Mouse (Mus musculus) thymus, adult 2 months (tissue): ENCODE measurements around the gene Zscan22. TPM values are rescaled to one million over a fixed set of nuclear protein-coding genes. Genes with fewer than 3 reads are reported as not detected.
"Not testable (repeated sequence)": the region's sequence is repeated elsewhere in the genome, so short reads cannot be mapped to it uniquely, and the experiment has no call there.

Experiments
- DNase-seq: peaks from one replicate; pipeline ENCODE4 v3.0.0; 2021
- H3K27ac ChIP-seq: fragments of 200-500 bp; 2 replicates; pipeline ENCODE4 v1.5.1; 2012; ENCODE audit warnings: low read length, control low read depth; ENCODE audit not compliant: control insufficient read depth, insufficient read depth
- H3K27me3 ChIP-seq: fragments of 200-500 bp; 2 replicates; pipeline ENCODE4 v1.6.1; 2012; ENCODE audit warnings: mild to moderate bottlenecking, low read length, moderate library complexity, mixed read lengths; ENCODE audit not compliant: control insufficient read depth, insufficient read depth
- H3K36me3 ChIP-seq: fragments of 200-500 bp; 2 replicates; pipeline ENCODE4 v1.6.1; 2012; ENCODE audit warnings: mild to moderate bottlenecking, low read length, moderate library complexity; ENCODE audit not compliant: control insufficient read depth, insufficient read depth
- H3K4me1 ChIP-seq: fragments of 200-500 bp; replicated peaks from 2 replicates; pipeline ENCODE4 v1.6.1; 2012; ENCODE audit warnings: low read length; ENCODE audit not compliant: control insufficient read depth, insufficient read depth
- H3K4me3 ChIP-seq: fragments of 200-500 bp; 2 replicates; pipeline ENCODE4 v1.5.1; 2012; ENCODE audit warnings: mild to moderate bottlenecking, low read length, control low read depth, moderate library complexity; ENCODE audit not compliant: control insufficient read depth, insufficient read depth
- CTCF ChIP-seq: fragments of 200-500 bp; IDR thresholded peaks from 2 replicates; pipeline ENCODE4 v1.5.1; 2012; ENCODE audit warnings: mild to moderate bottlenecking, control low read depth, low read length, moderate library complexity, borderline replicate concordance; ENCODE audit not compliant: control insufficient read depth, poor library complexity, insufficient read depth; ENCODE audit errors: extremely low read depth
- POLR2A ChIP-seq: fragments of 200-500 bp; IDR thresholded peaks from 2 replicates; pipeline ENCODE4 v1.6.1; 2012; ENCODE audit warnings: mild to moderate bottlenecking, low read length, control low read depth, moderate library complexity; ENCODE audit not compliant: control insufficient read depth, poor library complexity, insufficient read depth; ENCODE audit errors: extremely low read depth
- WGBS: fragments of 180-500 bp; shearing (Covaris S2); methylation state at CpG from one replicate; pipeline ENCODE4 v1.1.7; 2018; 5-methylcytosine and 5-hydroxymethylcytosine counted together
- polyA plus RNA-seq: library from polyadenylated mRNA; depleted of rRNA; stranded (reverse); fragments of >200 nt; gene quantifications from 2 replicates; pipeline ENCODE4 v1.2.3, GENCODE M21; 2012; rRNA removed

Gene Zscan22
- 14.3 and 14.9 TPM in 2 replicates for polyA plus RNA-seq

GRCm38 (mm10) chr7:12897655-12898410 lies at the start of gene Zscan22:
TSS of gene Zscan22 (plus strand) at chr7:12897815.
- DNase-seq: peak; percentile 80
- no peak within 1 kb of the TSS for H3K27ac ChIP-seq
- WGBS: 9% methylated on average over 36 of the region's 36 CpGs

GRCm38 (mm10) chr7:12874301-12874700 lies 23.3 kb upstream of the Zscan22 start:
- WGBS: 11% methylated on average over 3 of the region's 3 CpGs
- TF ChIP-seq POLR2A (no peak), CTCF (no peak)
- Histone ChIP-seq H3K4me3 (no peak overlapping the region), H3K4me1 (no peaks in the 10 kb centered on the region), H3K27me3 (no peaks in the 10 kb centered on the region), H3K36me3 (no peaks in the 10 kb centered on the region), H3K27ac (no peak overlapping the region)
- DNase-seq: peak; percentile 18

More at GRCm38 (mm10) chr7:12897655-12898410, at the start of gene Zscan22:
- Histone ChIP-seq H3K4me3 (peak within 1 kb of the TSS; percentile 96), H3K27me3 (no peaks in the 10 kb centered on the region), H3K4me1 (peaks cover 3% of the 10 kb centered on the region; the same call in 1 of the 2 replicates), H3K36me3 (no peaks in the 10 kb centered on the region)
- TF ChIP-seq CTCF (peak; percentile 38; the same call in 1 of the 2 replicates), POLR2A (no peak)

GRCm38 (mm10) chr7:12880036-12880435 lies 17.6 kb upstream of the Zscan22 start:
- no peak for DNase-seq
- Histone ChIP-seq H3K4me1 (peaks cover 5% of the 10 kb centered on the region), H3K27ac (no peak overlapping the region), H3K36me3 (no peaks in the 10 kb centered on the region), H3K4me3 (no peak overlapping the region), H3K27me3 (no peaks in the 10 kb centered on the region)
- TF ChIP-seq CTCF: no peak
- TF ChIP-seq POLR2A: no peak

- not testable (repeated sequence) for H3K27me3 ChIP-seq
Measured at GRCm38 (mm10) chr7:12880497-12880896, 17.1 kb upstream of the Zscan22 start.

GRCm38 (mm10) chr7:12880911-12881660 lies 16.5 kb upstream of the Zscan22 start, which contains the start of gene Zfp128:
TSS of gene Zfp128 (plus strand) at chr7:12881177.
- H3K27ac ChIP-seq: no peak within 1 kb of the TSS
- no peaks in the 10 kb centered on the region for H3K27me3 ChIP-seq
- H3K36me3 ChIP-seq: 0 out of 2 replicates have a peak, but pooled peaks cover under 1% of the 10 kb centered on the region
- H3K4me3 ChIP-seq: peak within 1 kb of the TSS; percentile 73
- 2% methylated on average over 35 of the region's 35 CpGs for WGBS
- H3K4me1 ChIP-seq: peaks cover 5% of the 10 kb centered on the region
- peak; percentile 92 for DNase-seq
- TF ChIP-seq POLR2A: no peak
- TF ChIP-seq CTCF: no peak

More at GRCm38 (mm10) chr7:12880497-12880896, 17.1 kb upstream of the Zscan22 start:
- not testable (repeated sequence) for H3K36me3 ChIP-seq, H3K27ac ChIP-seq, H3K4me1 ChIP-seq, DNase-seq
- 38% methylated on average over 8 of the region's 8 CpGs for WGBS
- H3K4me3 ChIP-seq: peak overlapping the region; percentile 36

GRCm38 (mm10) chr7:12886563-12887266 lies 10.9 kb upstream of the Zscan22 start:
- no peaks in the 10 kb centered on the region for H3K4me1 ChIP-seq
- no peaks in the 10 kb centered on the region for H3K27me3 ChIP-seq
- TF ChIP-seq POLR2A: no peak
- TF ChIP-seq CTCF: no peak
- no peak for DNase-seq
- no peak overlapping the region for H3K4me3 ChIP-seq
- H3K36me3 ChIP-seq: peaks cover 13% of the 10 kb centered on the region
- H3K27ac ChIP-seq: no peak overlapping the region
- WGBS: 96% methylated on average over 12 of the region's 12 CpGs
